Mouse (Mus musculus): ENCODE measurements at regions not wholly inside any gene's neighbourhood (a gene's known extent, or its start where the extent isn't known, plus 50 kb on each side); places are given as distances from the start of the nearest gene placed in this dataset.

GRCm38 (mm10) chr6:117563704-117564103, 277.3 kb upstream of the Zfp637 start:
- DNase-seq (ENCODE audit: low read depth in 1 of 2, low spot score in 2 of 2): no peak

DNA sequence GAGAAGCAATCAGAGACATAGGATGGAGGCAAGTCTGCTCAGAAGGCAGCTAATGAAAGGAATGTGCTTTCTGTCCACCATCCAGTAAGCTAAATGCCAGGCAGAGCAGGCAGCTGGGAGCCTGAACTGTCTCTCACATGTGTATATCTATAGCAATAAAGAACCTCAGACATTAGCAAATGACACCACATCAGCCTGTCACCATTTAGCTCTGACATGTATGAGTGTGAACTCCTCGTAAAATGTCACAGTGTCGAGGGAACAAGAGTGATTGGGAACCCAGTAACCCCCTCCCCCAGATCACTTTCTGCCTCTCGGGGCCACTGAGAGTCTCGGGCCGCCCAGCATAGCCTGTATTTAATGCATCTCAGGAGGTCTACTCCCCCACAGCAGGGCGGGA, 274.2 kb upstream of the Zfp637 start:
- no peak for DNase-seq (ENCODE audit: low read depth in 1 of 2, low spot score in 2 of 2)

DNA sequence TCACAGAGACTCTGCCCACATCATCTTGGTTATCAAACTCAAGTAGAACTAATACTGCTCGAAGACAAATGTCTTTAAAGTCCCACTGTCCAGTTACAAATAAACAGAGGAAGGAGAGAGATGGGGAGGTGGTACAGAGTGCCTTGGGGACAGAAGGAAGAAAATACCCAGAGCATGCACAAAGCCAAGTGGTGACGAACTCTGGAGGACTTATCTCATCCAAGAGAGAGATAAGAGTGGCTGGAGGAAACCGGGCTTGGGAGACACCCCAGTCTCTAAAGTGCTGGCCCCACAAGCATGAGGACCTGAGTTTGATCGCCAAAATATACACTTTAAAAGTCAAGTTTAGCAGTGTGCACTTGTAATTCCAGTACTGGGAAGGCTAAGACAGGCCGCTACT, 273.3 kb upstream of the Zfp637 start:
- DNase-seq (ENCODE audit: low read depth in 1 of 2, low spot score in 2 of 2): no peak

DNA sequence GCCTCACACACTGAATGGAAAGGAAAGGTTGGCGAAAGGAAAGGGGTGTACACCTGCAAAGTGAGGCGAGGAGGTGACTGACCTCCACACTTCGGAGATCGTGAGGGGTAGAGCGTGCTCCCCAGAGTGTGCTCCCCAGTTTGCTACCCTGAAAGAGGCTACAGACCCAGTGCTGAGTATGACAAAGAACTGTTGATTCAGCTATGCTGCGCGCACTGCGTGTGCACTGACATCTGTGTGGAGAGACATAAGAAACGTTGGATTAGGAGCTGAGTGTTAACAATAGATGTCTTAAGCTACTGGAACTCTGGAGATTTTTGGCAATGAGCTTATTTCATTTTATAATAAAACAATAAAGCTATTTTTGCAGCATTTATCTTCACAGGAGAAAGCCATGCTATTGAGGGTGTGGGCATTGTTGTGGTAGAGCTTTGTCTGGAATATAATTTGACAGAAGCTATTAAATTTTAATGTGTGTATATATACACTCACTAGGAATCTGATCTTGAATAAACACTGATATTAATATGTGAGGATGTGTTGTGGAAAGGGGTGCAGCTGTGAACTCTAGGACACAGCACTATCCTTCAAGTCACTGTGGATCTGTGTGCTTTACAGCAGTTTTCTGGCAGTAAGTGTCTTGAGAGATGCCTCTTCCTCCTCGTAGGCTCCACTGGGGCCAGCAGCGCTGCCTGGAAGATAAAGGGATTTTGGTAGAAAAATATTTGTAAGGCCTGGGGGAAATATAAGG, 271.2 kb upstream of the Zfp637 start:
- no peak for DNase-seq (ENCODE audit: low read depth in 1 of 2, low spot score in 2 of 2)

DNA sequence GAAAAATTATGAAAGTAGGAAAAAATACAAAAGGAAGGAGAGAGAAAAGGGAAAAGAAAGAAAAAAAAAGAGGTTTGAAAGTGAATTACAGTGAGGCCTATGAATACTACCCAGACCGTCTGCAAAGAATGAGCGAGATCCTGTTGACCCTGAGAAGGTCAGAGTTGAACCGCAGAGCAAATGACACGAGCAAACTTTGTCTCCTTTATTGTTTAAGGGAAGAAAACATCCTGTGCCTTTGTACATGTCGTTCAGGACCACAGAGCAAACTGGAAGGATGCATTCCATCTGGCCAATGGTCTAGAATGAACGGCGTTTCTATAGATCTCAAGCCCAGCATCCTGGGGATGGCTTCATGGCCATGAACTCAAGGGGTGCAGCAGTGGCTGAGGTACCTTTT, 270.6 kb upstream of the Zfp637 start:
- no peak for DNase-seq (ENCODE audit: low read depth in 1 of 2, low spot score in 2 of 2)

GRCm38 (mm10) chr6:117570791-117571190, 270.2 kb upstream of the Zfp637 start:
- DNase-seq (ENCODE audit: low read depth in 1 of 2, low spot score in 2 of 2): no peak

GRCm38 (mm10) chr6:117572006-117572405, 269.0 kb upstream of the Zfp637 start:
- no peak for DNase-seq (ENCODE audit: low read depth in 1 of 2, low spot score in 2 of 2)

GRCm38 (mm10) chr6:117573371-117573770, 267.6 kb upstream of the Zfp637 start:
- no peak for DNase-seq (ENCODE audit: low read depth in 1 of 2, low spot score in 2 of 2)

- DNase-seq (ENCODE audit: low read depth in 1 of 2, low spot score in 2 of 2): no peak
These were observed 266.8 kb upstream of the Zfp637 start for GRCm38 (mm10) chr6:117574146-117574545.

- DNase-seq (ENCODE audit: low read depth in 1 of 2, low spot score in 2 of 2): no peak
These were observed 265.9 kb upstream of the Zfp637 start for GRCm38 (mm10) chr6:117575057-117575456.

GRCm38 (mm10) chr6:117576021-117576420, 265.0 kb upstream of the Zfp637 start:
- no peak for DNase-seq (ENCODE audit: low read depth in 1 of 2, low spot score in 2 of 2)

- no peak for DNase-seq (ENCODE audit: low read depth in 1 of 2, low spot score in 2 of 2)
These were observed 263.1 kb upstream of the Zfp637 start for GRCm38 (mm10) chr6:117577539-117578521.

DNA sequence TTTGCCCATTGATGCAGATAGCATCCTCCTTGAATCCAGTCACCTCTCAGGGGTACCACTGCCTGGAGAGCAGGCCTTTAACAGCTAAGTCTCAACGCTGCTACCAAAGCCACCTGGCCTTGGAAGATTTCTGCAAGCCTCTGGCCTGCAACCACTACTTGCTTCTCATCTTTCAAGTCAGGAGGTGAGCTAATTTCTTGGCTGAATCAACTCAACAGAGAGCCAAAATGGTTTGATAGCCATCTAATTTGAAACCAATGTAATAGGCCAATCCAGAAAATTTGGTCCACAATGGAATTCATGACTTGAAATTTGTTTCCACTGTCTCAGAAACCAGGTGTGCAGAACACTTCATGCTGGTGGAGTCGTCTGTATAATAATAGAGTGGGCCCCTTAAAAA, 260.0 kb upstream of the Zfp637 start:
- DNase-seq (ENCODE audit: low read depth in 1 of 2, low spot score in 2 of 2): no peak

DNA sequence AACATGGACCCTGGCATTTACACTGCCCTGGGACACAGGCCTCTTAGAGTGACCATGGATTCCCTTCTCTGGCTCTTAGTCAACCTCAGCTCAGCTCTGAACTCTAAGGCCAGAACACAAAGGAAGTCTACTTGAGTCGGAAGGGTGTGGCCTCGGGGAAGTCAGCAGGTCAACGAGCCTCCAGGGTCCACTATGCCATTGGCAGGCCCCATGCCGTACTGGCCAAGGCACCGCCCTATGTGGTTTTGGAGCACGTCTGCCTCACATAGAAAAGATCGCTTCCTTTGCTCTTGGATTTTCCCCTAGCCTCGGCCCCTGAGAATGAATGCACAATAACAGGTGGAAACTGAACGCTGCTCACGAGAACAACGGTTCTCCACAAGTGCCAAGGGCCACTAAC, 257.9 kb upstream of the Zfp637 start:
- no peak for DNase-seq (ENCODE audit: low read depth in 1 of 2, low spot score in 2 of 2)

DNA sequence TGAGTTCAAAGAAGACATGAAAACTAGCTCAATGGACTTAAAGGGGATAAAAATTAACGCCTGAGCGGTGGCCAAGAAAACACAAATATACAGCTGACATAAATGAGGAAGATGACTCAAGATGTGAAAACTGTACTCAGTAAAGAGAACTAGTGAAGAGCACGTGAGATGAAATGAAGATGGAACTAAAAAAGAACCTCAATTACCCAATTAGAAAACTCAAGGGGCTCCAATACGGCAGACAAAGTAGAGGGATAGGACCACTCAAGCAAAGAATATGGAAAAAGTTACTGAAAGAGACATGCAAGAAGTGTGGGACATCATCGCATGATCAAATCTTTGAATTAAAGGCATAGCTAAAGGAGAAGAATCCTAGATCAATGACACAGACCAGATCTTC, 256.4 kb upstream of the Zfp637 start:
- DNase-seq (ENCODE audit: low read depth in 1 of 2, low spot score in 2 of 2): no peak

DNA sequence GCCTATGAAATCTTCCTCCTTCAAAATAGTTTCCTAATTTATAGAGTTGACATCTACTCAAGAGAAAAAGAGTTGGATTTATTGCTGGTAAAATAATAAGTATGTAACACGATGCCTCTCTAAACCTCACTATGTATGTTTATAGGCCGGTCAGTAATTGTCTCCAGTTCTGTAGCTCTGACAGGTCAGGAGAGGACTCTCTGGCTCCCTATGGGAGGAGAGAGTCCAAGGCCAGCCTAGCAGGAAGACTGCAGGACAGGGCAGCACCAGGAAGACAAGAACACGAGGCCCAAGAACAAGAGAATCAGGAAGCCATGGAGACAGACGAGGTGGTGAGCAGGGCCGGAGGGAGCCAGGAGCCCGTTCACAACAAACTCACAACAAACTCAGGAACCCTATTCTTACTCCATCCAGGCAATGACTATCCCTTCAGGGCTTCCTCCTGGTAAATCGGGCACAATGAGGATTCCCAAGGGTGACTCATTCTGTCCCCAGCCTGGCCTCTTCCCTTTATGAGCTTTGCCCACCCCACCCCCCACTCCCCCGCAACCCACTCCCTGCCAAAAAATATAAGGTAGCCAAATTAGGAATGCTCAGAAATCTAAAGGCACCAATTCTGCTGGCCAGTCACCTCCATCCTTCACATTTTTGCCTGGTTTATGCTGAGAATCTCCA, 244.7 kb upstream of the Zfp637 start:
- DNase-seq (ENCODE audit: low read depth in 1 of 2, low spot score in 2 of 2): no peak

- DNase-seq (ENCODE audit: low read depth in 1 of 2, low spot score in 2 of 2): no peak
These were observed 236.1 kb upstream of the Zfp637 start for GRCm38 (mm10) chr6:117604834-117605233.

DNA sequence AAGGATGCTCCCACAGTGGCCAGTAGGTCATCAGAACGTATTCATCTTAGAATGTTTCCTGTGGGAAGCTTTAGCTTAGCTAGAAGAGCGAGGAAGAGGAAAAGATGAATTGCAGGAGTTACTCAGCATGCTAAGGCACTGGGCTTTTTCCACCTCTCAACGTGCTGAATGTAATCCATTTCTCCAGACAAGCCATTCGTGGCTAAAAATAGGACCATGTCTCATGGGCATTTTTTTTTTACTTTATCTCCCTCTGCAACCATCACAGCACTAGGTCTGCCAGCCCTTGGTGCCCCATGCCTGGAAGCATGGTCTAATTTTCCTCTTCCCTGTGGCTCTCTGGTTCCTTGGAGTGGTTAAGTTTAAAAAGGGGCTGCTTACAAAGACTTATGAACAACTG, 235.3 kb upstream of the Zfp637 start:
- no peak for DNase-seq (ENCODE audit: low read depth in 1 of 2, low spot score in 2 of 2)

GRCm38 (mm10) chr6:117606211-117606610, 234.8 kb upstream of the Zfp637 start:
- no peak for DNase-seq (ENCODE audit: low read depth in 1 of 2, low spot score in 2 of 2)

- DNase-seq (ENCODE audit: low read depth in 1 of 2, low spot score in 2 of 2): no peak
These were observed 234.0 kb upstream of the Zfp637 start for GRCm38 (mm10) chr6:117607023-117607422.

- no peak for DNase-seq (ENCODE audit: low read depth in 1 of 2, low spot score in 2 of 2)
These were observed 231.2 kb upstream of the Zfp637 start for GRCm38 (mm10) chr6:117609476-117610404.

Data from monocyte, adult 2 months (primary cell).